Mouse (Mus musculus) small intestine, adult 2 months (tissue): Measurements from ENCODE around the gene Fbxo47. TPM values are rescaled to one million over a fixed set of nuclear protein-coding genes. Genes with fewer than 3 reads are reported as not detected.

Source experiments
- H3K27ac ChIP-seq: fragments of 200-500 bp; 2 replicates; pipeline ENCODE4 v1.5.1; 2012; ENCODE audit warnings: low read depth, low read length, control low read depth, inconsistent platforms; ENCODE audit not compliant: insufficient read depth
- H3K27me3 ChIP-seq: fragments of 200-500 bp; 2 replicates; pipeline ENCODE4 v1.6.1; 2012; ENCODE audit warnings: mild to moderate bottlenecking, moderate library complexity, low read length, inconsistent platforms; ENCODE audit not compliant: control insufficient read depth, insufficient read depth
- H3K36me3 ChIP-seq: fragments of 200-500 bp; 2 replicates; pipeline ENCODE4 v1.6.1; 2012; ENCODE audit warnings: mild to moderate bottlenecking, low read length, control low read depth, inconsistent platforms; ENCODE audit not compliant: control insufficient read depth, insufficient read depth
- H3K4me1 ChIP-seq: fragments of 200-500 bp; 2 replicates; pipeline ENCODE4 v1.6.1; 2012; ENCODE audit warnings: low read length, inconsistent platforms, mixed read lengths; ENCODE audit not compliant: control insufficient read depth, insufficient read depth, insufficient read length
- H3K4me3 ChIP-seq: fragments of 200-500 bp; 2 replicates; pipeline ENCODE4 v1.5.1; 2012; ENCODE audit warnings: low read depth, mild to moderate bottlenecking, control low read depth, inconsistent platforms, low read length, moderate library complexity
- CTCF ChIP-seq: fragments of 200-500 bp; IDR thresholded peaks from 2 replicates; pipeline ENCODE4 v1.5.1; 2012; ENCODE audit warnings: low read depth, mild to moderate bottlenecking, control low read depth, inconsistent platforms, low read length, moderate library complexity, mixed read lengths; ENCODE audit not compliant: insufficient replicate concordance, insufficient read length; ENCODE audit errors: extremely low read depth
- POLR2A ChIP-seq: fragments of 200-500 bp; IDR thresholded peaks from 2 replicates; pipeline ENCODE4 v1.6.1; 2012; ENCODE audit warnings: low read depth, mild to moderate bottlenecking, control low read depth, inconsistent platforms, low read length, moderate library complexity
- WGBS: fragments of 180-500 bp; shearing (Covaris S2); methylation state at CpG from one replicate; pipeline ENCODE4 v1.1.7; 2018; 5-methylcytosine and 5-hydroxymethylcytosine counted together
- polyA plus RNA-seq: library from polyadenylated mRNA; depleted of rRNA; stranded (reverse); fragments of >200 nt; gene quantifications from 2 replicates; pipeline ENCODE4 v1.2.3, GENCODE M21; 2012

The Fbxo47 gene
- polyA plus RNA-seq, 1 experiment = not detected

- Histone ChIP-seq H3K36me3 (peaks cover 70% of the 10 kb centered on the region), H3K27ac (0 out of 2 replicates have a peak overlapping the region, but pooled peaks have one; percentile 14), H3K4me1 (peaks cover 53% of the 10 kb centered on the region), H3K27me3 (no peaks in the 10 kb centered on the region), H3K4me3 (no peak overlapping the region)
- no peak for TF ChIP-seq CTCF
- TF ChIP-seq POLR2A = no peak
- WGBS = 44% methylated on average over 6 of the region's 6 CpGs
These were observed 59.1 kb downstream of the Fbxo47 start for GRCm38 (mm10) chr11:97824895-97825294.

- H3K4me1 ChIP-seq = peaks cover 58% of the 10 kb centered on the region
- H3K36me3 ChIP-seq = peaks cover 67% of the 10 kb centered on the region
- H3K27ac ChIP-seq = no peak overlapping the region
- no peak for TF ChIP-seq POLR2A
- TF ChIP-seq CTCF = no peak
- 92% methylated on average over 11 of the region's 11 CpGs for WGBS
- no peak overlapping the region for H3K4me3 ChIP-seq
- H3K27me3 ChIP-seq = no peaks in the 10 kb centered on the region
These were observed 59.8 kb downstream of the Fbxo47 start for GRCm38 (mm10) chr11:97824168-97824567.

- no peaks in the 10 kb centered on the region for H3K27me3 ChIP-seq
- peaks cover 68% of the 10 kb centered on the region for H3K36me3 ChIP-seq
- WGBS = 75% methylated on average over 20 of the region's 20 CpGs
- peaks cover 70% of the 10 kb centered on the region for H3K4me1 ChIP-seq
- H3K4me3 ChIP-seq = no peak overlapping the region
- no peak overlapping the region for H3K27ac ChIP-seq
- TF ChIP-seq POLR2A = no peak
- TF ChIP-seq CTCF = no peak
These were observed 60.9 kb downstream of the Fbxo47 start for GRCm38 (mm10) chr11:97822840-97823603.

GRCm38 (mm10) chr11:97821401-97822064 is 62.4 kb downstream of the Fbxo47 start:
- Histone ChIP-seq H3K4me1 (peaks cover 70% of the 10 kb centered on the region), H3K27me3 (no peaks in the 10 kb centered on the region), H3K27ac (peak overlapping the region; percentile 34), H3K36me3 (peaks cover 65% of the 10 kb centered on the region), H3K4me3 (no peak overlapping the region)
- TF ChIP-seq CTCF (no peak), POLR2A (no peak)
- WGBS = 83% methylated on average over 8 of the region's 8 CpGs

- H3K27me3 ChIP-seq = no peaks in the 10 kb centered on the region
- H3K36me3 ChIP-seq = peaks cover 66% of the 10 kb centered on the region
- no peak; the same call in 1 of the 2 replicates for TF ChIP-seq POLR2A
- no peak for TF ChIP-seq CTCF
- 13% methylated on average over 4 of the region's 4 CpGs for WGBS
- H3K4me3 ChIP-seq = no peak overlapping the region
- peak overlapping the region; percentile 84 for H3K27ac ChIP-seq
- peaks cover 70% of the 10 kb centered on the region for H3K4me1 ChIP-seq
These were observed 63.1 kb downstream of the Fbxo47 start for GRCm38 (mm10) chr11:97820840-97821239.

- TF ChIP-seq POLR2A = no peak
- TF ChIP-seq CTCF = no peak
- H3K4me3 ChIP-seq = no peak overlapping the region
- H3K36me3 ChIP-seq = peaks cover 65% of the 10 kb centered on the region
- H3K4me1 ChIP-seq = peaks cover 69% of the 10 kb centered on the region
- peak overlapping the region; percentile 84 for H3K27ac ChIP-seq
- WGBS = 44% methylated on average over 5 of the region's 5 CpGs
- H3K27me3 ChIP-seq = no peaks in the 10 kb centered on the region
These were observed 64.0 kb downstream of the Fbxo47 start for GRCm38 (mm10) chr11:97819923-97820322.

GRCm38 (mm10) chr11:97819102-97819501 is 64.9 kb downstream of the Fbxo47 start:
- Histone ChIP-seq H3K4me1 (peaks cover 69% of the 10 kb centered on the region), H3K4me3 (no peak overlapping the region), H3K27ac (peak overlapping the region; percentile 86), H3K36me3 (peaks cover 65% of the 10 kb centered on the region), H3K27me3 (no peaks in the 10 kb centered on the region)
- 51% methylated on average over 4 of the region's 4 CpGs for WGBS
- TF ChIP-seq CTCF = no peak
- no peak for TF ChIP-seq POLR2A
